Mouse (Mus musculus) heart, embryonic 12.5 days (tissue): ENCODE data around the gene Fastkd5. TPM values are rescaled to one million over a fixed set of nuclear protein-coding genes. Genes with fewer than 3 reads are reported as not detected.
"Not testable (repeated sequence)": the region's sequence is repeated elsewhere in the genome, so short reads cannot be mapped to it uniquely, and the experiment has no call there.

Source experiments
- ATAC-seq: fragments of 200-750 bp; cut with Nextera tagmentation; 2 replicates; pipeline ENCODE4 v1.8.0; 2017; ENCODE audit warnings: moderate TSS enrichment, moderate library complexity; ENCODE audit not compliant: insufficient number of reproducible peaks, low FRiP score
- H3K27ac ChIP-seq: fragments of 300-500 bp; sonication (generic); 2 replicates; pipeline ENCODE4 v1.5.1; 2016; ENCODE audit warnings: mild to moderate bottlenecking, moderate library complexity; ENCODE audit not compliant: poor library complexity, severe bottlenecking
- H3K27me3 ChIP-seq: fragments of 300-500 bp; sonication (generic); replicated peaks from 2 replicates; pipeline ENCODE4 v1.6.1; 2016; ENCODE audit warnings: mild to moderate bottlenecking, moderate library complexity
- H3K36me3 ChIP-seq: fragments of 300-500 bp; sonication (generic); 2 replicates; pipeline ENCODE4 v1.6.1; 2016; ENCODE audit warnings: mild to moderate bottlenecking, moderate library complexity
- H3K4me1 ChIP-seq: fragments of 300-500 bp; sonication (generic); replicated peaks from 2 replicates; pipeline ENCODE4 v1.6.1; 2016; ENCODE audit warnings: mild to moderate bottlenecking
- H3K4me2 ChIP-seq: fragments of 300-500 bp; sonication (generic); 2 replicates; pipeline ENCODE4 v1.6.1; 2016; ENCODE audit warnings: mild to moderate bottlenecking, moderate library complexity
- H3K4me3 ChIP-seq: fragments of 300-500 bp; sonication (generic); 2 replicates; pipeline ENCODE4 v1.5.1; 2016; ENCODE audit warnings: mild to moderate bottlenecking
- H3K9ac ChIP-seq: fragments of 300-500 bp; sonication (generic); 2 replicates; pipeline ENCODE4 v1.6.1; 2016; ENCODE audit warnings: mild to moderate bottlenecking, moderate library complexity
- H3K9me3 ChIP-seq: fragments of 300-500 bp; sonication (generic); replicated peaks from 2 replicates; pipeline ENCODE4 v1.6.1; 2016; ENCODE audit warnings: mild to moderate bottlenecking, moderate library complexity
- WGBS: fragments of 180-500 bp; shearing (Covaris S2); methylation state at CpG from one replicate; pipeline ENCODE4 v1.1.7; 2016; 5-methylcytosine and 5-hydroxymethylcytosine counted together
- polyA plus RNA-seq: library from polyadenylated mRNA; unstranded; fragments of >200 nt; fragmentation: Nextera tagmentation; extraction: Ambion mirVana; gene quantifications from 2 replicates; pipeline ENCODE4 v1.2.1, GENCODE M21; 2016

The Fastkd5 gene
- polyA plus RNA-seq, 1 experiment from 2014 or later: 15.6 TPM

GRCm38 (mm10) chr2:130653303-130653702, 23.5 kb upstream of the Fastkd5 start:
- Histone ChIP-seq H3K4me3 (no peak overlapping the region), H3K4me1 (no peaks in the 10 kb centered on the region), H3K4me2 (no peak overlapping the region), H3K27me3 (no peaks in the 10 kb centered on the region), H3K9me3 (no peaks in the 10 kb centered on the region), H3K9ac (no peak overlapping the region), H3K27ac (no peak overlapping the region), H3K36me3 (peaks cover 78% of the 10 kb centered on the region)
- no peak for ATAC-seq
- 91% methylated on average over 2 of the region's 2 CpGs for WGBS

- H3K27ac ChIP-seq, H3K9ac ChIP-seq, H3K4me1 ChIP-seq, H3K27me3 ChIP-seq, ATAC-seq, H3K4me2 ChIP-seq, H3K4me3 ChIP-seq, H3K9me3 ChIP-seq: not testable (repeated sequence)
- WGBS: 77% methylated on average over 6 of the region's 6 CpGs
- peaks cover 36% of the 10 kb centered on the region for H3K36me3 ChIP-seq
Observed at GRCm38 (mm10) chr2:130649028-130649427, 19.2 kb upstream of the Fastkd5 start.

DNA sequence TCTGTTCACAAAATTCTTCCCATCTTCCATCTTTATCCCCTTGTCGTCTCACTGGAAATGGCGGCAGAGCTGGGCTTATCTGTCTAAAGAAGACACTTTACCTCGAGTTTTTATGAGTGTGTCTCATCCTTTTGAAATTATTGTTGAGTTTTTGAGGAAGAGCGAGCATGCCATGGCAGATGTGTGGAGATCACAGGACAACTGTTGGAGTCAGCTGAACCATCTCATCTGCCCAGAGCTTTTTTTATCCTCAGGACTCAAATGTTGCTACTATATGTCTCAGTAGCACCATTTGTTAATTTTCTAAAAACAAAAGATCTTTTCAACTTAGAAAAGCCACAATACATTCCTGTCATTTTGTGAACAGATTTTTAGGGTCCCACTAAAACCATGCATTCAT, 15.4 kb upstream of the Fastkd5 start:
- Histone ChIP-seq H3K4me1 (peaks cover 10% of the 10 kb centered on the region; the same call in 1 of the 2 replicates), H3K9ac (no peak overlapping the region), H3K9me3 (no peaks in the 10 kb centered on the region), H3K27ac (no peak overlapping the region), H3K27me3 (peaks cover 12% of the 10 kb centered on the region), H3K4me2 (no peak overlapping the region), H3K4me3 (no peak overlapping the region), H3K36me3 (peaks cover 5% of the 10 kb centered on the region)
- WGBS: 73% methylated on average over 4 of the region's 4 CpGs
- no peak for ATAC-seq

DNA sequence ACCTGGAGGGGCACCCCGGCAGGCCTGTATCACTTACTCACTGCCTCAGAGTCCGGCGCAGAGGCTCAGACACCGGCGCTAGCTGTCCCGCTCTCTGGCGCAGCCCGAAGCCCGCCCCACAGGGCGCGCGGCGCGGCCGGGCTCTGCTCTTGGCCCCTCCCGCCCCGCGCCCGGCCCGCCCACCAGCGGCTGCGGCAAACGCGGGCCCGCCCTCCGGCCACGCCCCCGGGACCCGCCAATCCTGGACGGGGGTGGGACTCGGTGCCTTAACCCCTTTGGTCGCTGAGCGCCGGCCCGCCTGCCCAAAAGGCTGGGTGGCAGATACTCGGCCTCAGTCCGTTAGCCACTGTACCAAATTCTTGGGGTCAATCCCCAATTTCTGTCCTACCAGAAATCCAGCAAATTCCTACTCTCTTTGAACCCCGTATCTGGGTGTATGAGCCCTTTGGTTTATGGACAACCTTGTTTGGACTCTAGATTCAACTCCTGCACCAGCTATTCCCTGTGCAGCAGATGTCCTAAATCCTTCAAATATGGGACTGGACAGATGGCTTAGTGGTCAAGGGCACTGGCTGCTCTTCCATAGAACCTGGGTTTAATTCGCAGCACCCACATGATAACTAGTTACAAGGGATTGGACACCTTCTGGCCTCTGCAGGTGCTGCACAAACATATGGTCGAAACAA, 13.0 kb upstream of the Fastkd5 start, which contains the start of gene Lzts3:
Gene Lzts3, minus strand, starts transcription at position 120 of the 686 bp plus-strand sequence.
- Histone ChIP-seq H3K36me3 (no peaks in the 10 kb centered on the region), H3K4me3 (peak within 1 kb of the TSS; percentile 53), H3K4me2 (peak within 1 kb of the TSS; percentile 98), H3K4me1 (peaks cover 10% of the 10 kb centered on the region; the same call in 1 of the 2 replicates), H3K27me3 (peaks cover 35% of the 10 kb centered on the region), H3K9ac (peak within 1 kb of the TSS; percentile 65), H3K27ac (no peak within 1 kb of the TSS), H3K9me3 (no peaks in the 10 kb centered on the region)
- WGBS: 3% methylated on average over 40 of the region's 40 CpGs
- peak; percentile 99 for ATAC-seq

- Histone ChIP-seq H3K27ac (no peak overlapping the region), H3K36me3 (no peaks in the 10 kb centered on the region), H3K27me3 (peaks cover 41% of the 10 kb centered on the region), H3K4me1 (peaks cover 10% of the 10 kb centered on the region; the same call in 1 of the 2 replicates), H3K4me2 (peak overlapping the region; percentile 98), H3K9ac (peak overlapping the region; percentile 65), H3K9me3 (no peaks in the 10 kb centered on the region), H3K4me3 (peak overlapping the region; percentile 53)
- ATAC-seq: peak; percentile 60; the same call in 1 of the 2 replicates
- 0% methylated on average over 25 of the region's 27 CpGs for WGBS
Observed at GRCm38 (mm10) chr2:130642197-130642660, 12.4 kb upstream of the Fastkd5 start.

DNA sequence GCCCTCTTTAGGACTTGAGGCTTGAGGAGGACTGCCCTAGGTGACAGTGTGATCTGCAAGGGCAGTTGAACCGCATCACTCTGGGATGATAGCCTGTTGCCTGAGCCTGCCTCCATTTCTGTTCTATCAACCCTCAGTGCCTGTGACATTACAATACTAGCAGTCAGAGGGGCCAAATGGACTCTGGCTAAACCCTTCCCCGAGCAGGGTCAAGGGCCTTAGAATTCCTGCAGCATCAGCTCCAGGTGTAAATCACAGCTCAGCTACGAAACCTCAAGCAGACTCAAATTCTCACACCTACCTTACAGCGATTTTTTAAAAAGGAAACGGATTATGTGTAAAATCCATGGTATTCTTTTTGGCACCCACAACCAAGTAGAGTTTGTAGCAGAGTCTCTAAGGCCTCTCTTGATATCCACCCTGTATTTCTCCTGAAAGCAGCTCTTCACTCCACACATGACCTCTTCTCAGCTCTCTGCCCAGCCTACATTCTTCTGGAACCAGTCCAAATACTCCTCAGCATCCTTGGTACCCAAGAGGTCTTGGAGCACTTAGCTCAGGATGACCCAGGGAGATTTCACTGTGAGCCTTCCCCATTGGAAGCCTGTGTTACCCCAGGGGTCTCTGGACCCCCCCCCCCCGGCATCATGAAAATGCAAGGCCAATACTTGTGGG, 11.7 kb upstream of the Fastkd5 start:
- H3K4me3 ChIP-seq: peak overlapping the region; percentile 53; the same call in 1 of the 2 replicates
- no peak overlapping the region for H3K9ac ChIP-seq

GRCm38 (mm10) chr2:130639276-130639675, 9.4 kb upstream of the Fastkd5 start:
- Histone ChIP-seq H3K4me1 (peaks cover 28% of the 10 kb centered on the region), H3K36me3 (no peaks in the 10 kb centered on the region), H3K9ac (no peak overlapping the region), H3K4me3 (no peak overlapping the region), H3K27ac (no peak overlapping the region), H3K4me2 (no peak overlapping the region), H3K27me3 (peaks cover 71% of the 10 kb centered on the region), H3K9me3 (no peaks in the 10 kb centered on the region)
- WGBS: 70% methylated on average over 6 of the region's 6 CpGs
- ATAC-seq: no peak

More for the DNA sequence above, 11.7 kb upstream of the Fastkd5 start:
- Histone ChIP-seq H3K27me3 (peaks cover 49% of the 10 kb centered on the region), H3K4me1 (peaks cover 10% of the 10 kb centered on the region; the same call in 1 of the 2 replicates), H3K4me2 (peak overlapping the region; percentile 98), H3K9me3 (no peaks in the 10 kb centered on the region), H3K27ac (no peak overlapping the region), H3K36me3 (no peaks in the 10 kb centered on the region)
- 69% methylated on average over 6 of the region's 6 CpGs for WGBS
- ATAC-seq: no peak

- WGBS: 30% methylated on average over 16 of the region's 16 CpGs
- Histone ChIP-seq H3K36me3 (no peaks in the 10 kb centered on the region), H3K27me3 (peaks cover 82% of the 10 kb centered on the region), H3K9me3 (no peaks in the 10 kb centered on the region), H3K27ac (no peak overlapping the region), H3K4me2 (no peak overlapping the region), H3K4me1 (peaks cover 30% of the 10 kb centered on the region), H3K9ac (no peak overlapping the region), H3K4me3 (no peak overlapping the region)
- no peak for ATAC-seq
Observed at GRCm38 (mm10) chr2:130638101-130638611, 8.3 kb upstream of the Fastkd5 start.

DNA sequence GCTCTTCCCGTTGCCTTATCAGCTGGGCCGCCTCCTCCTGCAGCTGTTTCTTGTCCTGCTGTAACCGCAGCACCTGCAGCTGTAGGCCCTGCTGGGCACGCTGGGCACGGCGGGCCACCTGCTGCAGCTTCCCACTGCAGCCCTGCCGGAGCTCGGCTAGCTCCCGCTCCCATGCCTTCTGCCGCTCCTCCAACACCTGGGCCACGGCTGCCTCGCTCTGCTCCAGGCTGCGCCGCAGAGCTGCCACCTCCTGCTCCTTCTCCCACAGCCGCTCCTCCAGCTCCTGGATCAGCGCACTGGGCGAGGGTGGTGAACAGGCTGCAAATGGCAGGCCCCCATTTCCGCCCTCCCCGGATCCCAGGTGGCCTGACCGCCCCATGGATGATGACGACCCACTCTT, 6.0 kb upstream of the Fastkd5 start:
- ATAC-seq: peak; percentile 16; the same call in 1 of the 2 replicates
- H3K27ac ChIP-seq: no peak overlapping the region
- H3K36me3 ChIP-seq: no peaks in the 10 kb centered on the region
- H3K4me3 ChIP-seq: peak overlapping the region; percentile 41
- H3K27me3 ChIP-seq: peaks cover 85% of the 10 kb centered on the region
- H3K4me1 ChIP-seq: peaks cover 21% of the 10 kb centered on the region
- peak overlapping the region; percentile 78 for H3K4me2 ChIP-seq
- 9% methylated on average over 21 of the region's 21 CpGs for WGBS
- H3K9me3 ChIP-seq: no peaks in the 10 kb centered on the region
- peak overlapping the region; percentile 59; the same call in 1 of the 2 replicates for H3K9ac ChIP-seq

- H3K27me3 ChIP-seq: peaks cover 75% of the 10 kb centered on the region
- no peak; the same call in 1 of the 2 replicates for ATAC-seq
- peak overlapping the region; percentile 41 for H3K4me3 ChIP-seq
- H3K27ac ChIP-seq: no peak overlapping the region
- WGBS: under 1% methylated on average over 38 of the region's 38 CpGs
- H3K9ac ChIP-seq: peak overlapping the region; percentile 59
- no peaks in the 10 kb centered on the region for H3K9me3 ChIP-seq
- peaks cover 21% of the 10 kb centered on the region for H3K4me1 ChIP-seq
- H3K4me2 ChIP-seq: peak overlapping the region; percentile 78
- no peaks in the 10 kb centered on the region for H3K36me3 ChIP-seq
Observed at GRCm38 (mm10) chr2:130634739-130635411, 5.0 kb upstream of the Fastkd5 start.
